Mouse (Mus musculus): ENCODE measurements around the gene Mfsd12. TPM values are rescaled to one million over a fixed set of nuclear protein-coding genes. Genes with fewer than 3 reads are reported as not detected.

Gene Mfsd12
- total RNA-seq, 4 experiments from 2014 or later: 40.7 to 46.7 (median 43.6) TPM

GRCm38 (mm10) chr10:81328386-81328785 lies 28.9 kb upstream of the Mfsd12 start, which contains the start of gene Tbxa2r:
Gene Tbxa2r, plus strand, starts transcription at chr10:81328731.
- no peak for DNase-seq (ENCODE audit: low spot score in 2 of 2)

- no peak for DNase-seq (ENCODE audit: low spot score in 2 of 2)
Observed at GRCm38 (mm10) chr10:81329194-81329975, 27.9 kb upstream of the Mfsd12 start.

GRCm38 (mm10) chr10:81330007-81330406 lies 27.3 kb upstream of the Mfsd12 start:
- DNase-seq (ENCODE audit: low spot score in 2 of 2): no peak

- no peak for DNase-seq (ENCODE audit: low spot score in 2 of 2)
Observed at GRCm38 (mm10) chr10:81332277-81332676, 25.0 kb upstream of the Mfsd12 start.

GRCm38 (mm10) chr10:81334324-81334723 lies 23.0 kb upstream of the Mfsd12 start:
- DNase-seq (ENCODE audit: low spot score in 2 of 2): no peak

GRCm38 (mm10) chr10:81335393-81336340 lies 21.6 kb upstream of the Mfsd12 start:
- DNase-seq (ENCODE audit: low spot score in 2 of 2): no peak

GRCm38 (mm10) chr10:81336558-81336957 lies 20.7 kb upstream of the Mfsd12 start:
- no peak for DNase-seq (ENCODE audit: low spot score in 2 of 2)

- DNase-seq (ENCODE audit: low spot score in 2 of 2): no peak
Observed at GRCm38 (mm10) chr10:81340551-81341332, 16.5 kb upstream of the Mfsd12 start.

GRCm38 (mm10) chr10:81341333-81341949 lies 15.8 kb upstream of the Mfsd12 start:
- no peak for DNase-seq (ENCODE audit: low spot score in 2 of 2)

- DNase-seq (ENCODE audit: low spot score in 2 of 2): no peak
Observed at GRCm38 (mm10) chr10:81342686-81343505, 14.4 kb upstream of the Mfsd12 start, which contains the start of gene Gipc3. Gene Gipc3, minus strand, starts transcription at chr10:81343266.

GRCm38 (mm10) chr10:81344421-81345161 lies 12.7 kb upstream of the Mfsd12 start:
- no peak for DNase-seq (ENCODE audit: low spot score in 2 of 2)

- no peak for DNase-seq (ENCODE audit: low spot score in 2 of 2)
Observed at GRCm38 (mm10) chr10:81345162-81345534, 12.1 kb upstream of the Mfsd12 start.

- DNase-seq (ENCODE audit: low spot score in 2 of 2): no peak
Observed at GRCm38 (mm10) chr10:81346453-81347067, 10.7 kb upstream of the Mfsd12 start.

- no peak for DNase-seq (ENCODE audit: low spot score in 2 of 2)
Observed at GRCm38 (mm10) chr10:81349146-81349545, 8.1 kb upstream of the Mfsd12 start.

- no peak for DNase-seq (ENCODE audit: low spot score in 2 of 2)
Observed at GRCm38 (mm10) chr10:81349961-81350350, 7.3 kb upstream of the Mfsd12 start.

GRCm38 (mm10) chr10:81350351-81351063 lies 6.8 kb upstream of the Mfsd12 start, which contains the start of gene Hmg20b:
Gene Hmg20b, minus strand, starts transcription at chr10:81350480.
- peak; percentile 99 for DNase-seq (ENCODE audit: low spot score in 2 of 2)

- DNase-seq (ENCODE audit: low spot score in 2 of 2): no peak
Observed at GRCm38 (mm10) chr10:81351678-81352291, 5.5 kb upstream of the Mfsd12 start.
